Mouse (Mus musculus) small intestine, adult 2 months (tissue): ENCODE data around the gene Terf2.

ENCODE experiments used
- CTCF ChIP-seq: fragments of 200-500 bp; IDR thresholded peaks from 2 replicates; pipeline ENCODE4 v1.5.1; 2012; ENCODE audit warnings: low read depth, mild to moderate bottlenecking, control low read depth, inconsistent platforms, low read length, moderate library complexity, mixed read lengths; ENCODE audit not compliant: insufficient replicate concordance, insufficient read length; ENCODE audit errors: extremely low read depth
- POLR2A ChIP-seq: fragments of 200-500 bp; IDR thresholded peaks from 2 replicates; pipeline ENCODE4 v1.6.1; 2012; ENCODE audit warnings: low read depth, mild to moderate bottlenecking, control low read depth, inconsistent platforms, low read length, moderate library complexity

DNA sequence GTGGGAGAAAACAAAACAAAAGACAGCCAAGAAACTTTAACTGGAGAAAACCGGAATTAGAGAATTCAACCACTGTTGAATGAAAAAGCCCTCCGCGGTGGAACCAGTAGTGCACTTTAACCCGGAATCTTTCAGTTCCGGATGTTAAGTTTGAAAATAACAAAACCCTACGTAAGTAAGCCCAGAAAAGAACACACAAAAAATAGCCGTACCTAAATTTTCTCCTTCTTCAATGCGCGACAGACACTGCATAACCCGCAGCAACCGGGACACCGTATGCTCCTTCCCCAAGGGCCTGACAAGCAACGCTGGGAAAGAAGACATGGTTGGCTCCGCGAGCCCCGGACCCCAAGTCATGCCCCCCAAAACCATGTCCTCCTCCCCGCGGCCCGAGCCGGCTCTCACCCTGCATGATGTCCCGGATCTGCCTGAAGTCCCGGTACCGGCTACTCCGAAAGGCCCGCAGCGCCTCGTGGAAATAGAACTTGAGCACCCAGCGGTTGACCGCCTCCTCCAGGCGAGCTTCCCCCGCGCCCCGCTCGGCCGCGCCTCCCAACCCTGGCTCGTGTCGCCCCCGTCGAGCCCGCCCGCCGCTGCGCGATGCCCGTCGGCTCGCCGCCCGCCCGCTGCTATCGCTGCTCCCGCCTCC, 506 bp downstream of the Terf2 start:
- TF ChIP-seq POLR2A (no peak), CTCF (no peak)
